Mouse (Mus musculus) limb, embryonic 11.5 days (tissue): ENCODE measurements around the gene Car4. TPM values are rescaled to one million over a fixed set of nuclear protein-coding genes. Genes with fewer than 3 reads are reported as not detected.
A peak's percentile ranks its signal among the peaks of the same experiment; 100 is the strongest.

Experiments used
- ATAC-seq: fragments of 200-750 bp; cut with Nextera tagmentation; 2 replicates; pipeline ENCODE4 v1.8.0; 2017; ENCODE audit warnings: low read depth; ENCODE audit not compliant: insufficient number of reproducible peaks, low FRiP score, low TSS enrichment
- DNase-seq: peaks from one replicate; pipeline ENCODE4 v3.0.0-alpha.2; 2015; ENCODE audit warnings: low spot score
- H3K27ac ChIP-seq: fragments of 300-500 bp; sonication (generic); replicated peaks from 2 replicates; pipeline ENCODE4 v1.5.1; 2014; ENCODE audit warnings: low read depth, mild to moderate bottlenecking, low read length
- H3K27me3 ChIP-seq: fragments of 300-500 bp; sonication (generic); 2 replicates; pipeline ENCODE4 v1.6.1; 2014; ENCODE audit warnings: mild to moderate bottlenecking, low read length, mixed read lengths; ENCODE audit not compliant: control insufficient read depth, insufficient read depth
- H3K36me3 ChIP-seq: fragments of 300-500 bp; sonication (generic); 2 replicates; pipeline ENCODE4 v1.6.1; 2014; ENCODE audit warnings: mild to moderate bottlenecking, low read length, moderate library complexity, mixed read lengths; ENCODE audit not compliant: control insufficient read depth, insufficient read depth
- H3K4me1 ChIP-seq: fragments of 300-500 bp; sonication (generic); 2 replicates; pipeline ENCODE4 v1.6.1; 2014; ENCODE audit warnings: low read length, mixed read lengths; ENCODE audit not compliant: control insufficient read depth, insufficient read depth
- H3K4me2 ChIP-seq: fragments of 300-500 bp; sonication (generic); 2 replicates; pipeline ENCODE4 v1.6.1; 2014; ENCODE audit warnings: low read depth, mild to moderate bottlenecking, moderate library complexity; ENCODE audit not compliant: severe bottlenecking
- H3K4me3 ChIP-seq: fragments of 300-500 bp; sonication (generic); 2 replicates; pipeline ENCODE4 v1.5.1; 2014; ENCODE audit warnings: low read depth, low read length
- H3K9ac ChIP-seq: fragments of 300-500 bp; sonication (generic); 2 replicates; pipeline ENCODE4 v1.6.1; 2014; ENCODE audit warnings: mild to moderate bottlenecking, low read length
- H3K9me3 ChIP-seq: fragments of 300-500 bp; sonication (generic); 2 replicates; pipeline ENCODE4 v1.6.1; 2016; ENCODE audit warnings: low read length; ENCODE audit not compliant: control insufficient read depth
- WGBS: fragments of 180-500 bp; shearing (Covaris S2); extraction: QIAGEN DNeasy Blood & Tissue Kit; methylation state at CpG from one replicate; pipeline ENCODE4 v1.1.7; 2014; 5-methylcytosine and 5-hydroxymethylcytosine counted together
- polyA plus RNA-seq: library from polyadenylated mRNA; unstranded; fragments of >200 nt; fragmentation: Nextera tagmentation; extraction: Ambion mirVana; gene quantifications from 2 replicates; pipeline ENCODE4 v1.2.1, GENCODE M21; 2014

Car4 gene
- polyA plus RNA-seq, 1 experiment from 2014 or later, result 0.17 TPM

- H3K9ac ChIP-seq, result no peak overlapping the region
- no peak overlapping the region for H3K4me2 ChIP-seq
- DNase-seq, result no peak
- H3K4me3 ChIP-seq, result no peak overlapping the region
- H3K9me3 ChIP-seq, result no peaks in the 10 kb centered on the region
- ATAC-seq, result no peak
- H3K27me3 ChIP-seq, result peaks cover 3% of the 10 kb centered on the region; the same call in 1 of the 2 replicates
- 81% methylated on average over 6 of the region's 6 CpGs for WGBS
- H3K27ac ChIP-seq, result no peak overlapping the region
- H3K36me3 ChIP-seq, result no peaks in the 10 kb centered on the region
- H3K4me1 ChIP-seq, result no peaks in the 10 kb centered on the region
Measured at GRCm38 (mm10) chr11:84947206-84947605, 10.4 kb upstream of the Car4 start.

GRCm38 (mm10) chr11:84948114-84948513 lies 9.5 kb upstream of the Car4 start:
- H3K9ac ChIP-seq, result no peak overlapping the region
- no peak overlapping the region for H3K27ac ChIP-seq
- H3K4me1 ChIP-seq, result no peaks in the 10 kb centered on the region
- no peaks in the 10 kb centered on the region for H3K36me3 ChIP-seq
- H3K4me2 ChIP-seq, result no peak overlapping the region
- H3K9me3 ChIP-seq, result no peaks in the 10 kb centered on the region
- 55% methylated on average over 3 of the region's 3 CpGs for WGBS
- DNase-seq (no peak), ATAC-seq (no peak)
- H3K27me3 ChIP-seq, result peaks cover 3% of the 10 kb centered on the region; the same call in 1 of the 2 replicates
- H3K4me3 ChIP-seq, result no peak overlapping the region

DNA sequence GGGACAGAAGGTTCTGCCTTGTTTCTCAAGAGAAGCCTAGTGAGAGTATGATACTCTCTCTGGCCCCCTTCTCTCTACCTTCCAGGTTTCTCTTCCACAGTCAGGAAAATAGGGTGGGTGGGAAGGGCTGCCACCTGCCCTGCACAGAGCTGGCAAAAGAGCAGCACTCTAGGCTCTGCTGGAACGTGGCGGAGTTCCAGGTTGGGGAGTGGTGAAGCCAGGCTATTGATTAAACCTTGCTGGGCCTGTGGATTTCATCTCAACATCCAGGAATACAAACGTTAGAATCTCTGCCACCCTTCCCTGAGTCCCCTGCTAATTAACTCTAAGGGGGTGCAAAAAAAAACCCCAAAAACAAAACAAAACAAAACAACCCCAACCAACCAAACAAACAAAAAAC lies 9.1 kb upstream of the Car4 start:
- H3K27me3 ChIP-seq, result peaks cover 3% of the 10 kb centered on the region; the same call in 1 of the 2 replicates
- H3K9me3 ChIP-seq, result no peaks in the 10 kb centered on the region
- no peak for ATAC-seq
- H3K4me1 ChIP-seq, result no peaks in the 10 kb centered on the region
- 61% methylated on average over 3 of the region's 3 CpGs for WGBS
- no peak overlapping the region for H3K4me3 ChIP-seq
- H3K36me3 ChIP-seq, result no peaks in the 10 kb centered on the region
- H3K27ac ChIP-seq, result no peak overlapping the region
- no peak overlapping the region for H3K9ac ChIP-seq
- DNase-seq, result no peak
- no peak overlapping the region for H3K4me2 ChIP-seq

DNA sequence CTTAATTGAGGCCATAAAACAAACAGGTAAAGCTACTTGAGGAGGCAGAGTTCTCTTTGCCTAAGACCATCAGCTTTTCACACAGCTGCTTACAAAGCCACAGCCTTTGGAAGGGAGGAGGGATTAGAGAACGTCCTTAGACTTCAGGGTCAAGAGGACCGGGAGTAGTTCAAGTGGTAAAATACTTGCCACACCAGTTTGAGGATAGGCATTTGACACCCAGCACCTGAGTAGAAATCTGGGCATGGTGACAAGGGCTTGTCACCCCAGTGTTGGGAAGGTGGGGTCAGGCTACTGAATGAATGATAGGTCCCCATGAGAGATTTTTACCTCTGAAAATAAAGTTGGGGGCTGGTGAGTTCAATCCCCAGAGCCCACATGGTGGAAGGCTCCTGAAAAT lies 5.0 kb upstream of the Car4 start:
- Histone ChIP-seq H3K4me3 (no peak overlapping the region), H3K27me3 (peaks cover 15% of the 10 kb centered on the region), H3K27ac (no peak overlapping the region), H3K9ac (no peak overlapping the region), H3K4me2 (no peak overlapping the region), H3K36me3 (no peaks in the 10 kb centered on the region), H3K4me1 (0 out of 2 replicates have a peak, but pooled peaks cover 2% of the 10 kb centered on the region), H3K9me3 (no peaks in the 10 kb centered on the region)
- 24% methylated on average over 2 of the region's 2 CpGs for WGBS
- no peak for DNase-seq
- no peak for ATAC-seq

DNA sequence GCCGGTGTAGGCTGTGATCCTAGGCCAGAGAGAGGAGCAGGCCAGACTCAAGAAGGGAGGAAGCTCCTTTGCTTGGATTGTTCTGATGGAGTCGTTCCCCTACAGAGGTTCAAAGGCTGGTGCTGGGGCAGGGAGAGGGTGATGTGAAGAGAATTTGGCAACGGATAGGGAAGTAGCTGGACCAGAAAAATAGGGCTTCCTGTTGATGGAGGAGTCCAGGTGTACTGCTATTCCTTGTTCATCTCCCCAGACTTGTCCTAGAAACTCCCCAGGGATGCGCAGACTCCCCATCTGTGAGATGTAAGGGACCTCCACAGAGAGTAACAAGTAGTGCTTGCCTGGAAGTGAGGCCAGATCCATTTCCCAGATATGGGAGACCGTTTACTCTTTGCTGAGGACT lies 1.2 kb upstream of the Car4 start:
- ATAC-seq, result no peak
- Histone ChIP-seq H3K27me3 (peaks cover 32% of the 10 kb centered on the region), H3K4me3 (no peak overlapping the region), H3K9me3 (no peaks in the 10 kb centered on the region), H3K4me1 (0 out of 2 replicates have a peak, but pooled peaks cover 5% of the 10 kb centered on the region), H3K9ac (no peak overlapping the region), H3K36me3 (no peaks in the 10 kb centered on the region), H3K27ac (no peak overlapping the region), H3K4me2 (no peak overlapping the region)
- no peak for DNase-seq
- WGBS, result 31% methylated on average over 5 of the region's 5 CpGs

- H3K4me3 ChIP-seq, result peak overlapping the region; percentile 14; the same call in 1 of the 2 replicates
- no peaks in the 10 kb centered on the region for H3K9me3 ChIP-seq
- no peak overlapping the region for H3K27ac ChIP-seq
- ATAC-seq, result no peak
- H3K9ac ChIP-seq, result no peak overlapping the region
- no peak for DNase-seq
- H3K27me3 ChIP-seq, result peaks cover 32% of the 10 kb centered on the region
- 6% methylated on average over 15 of the region's 15 CpGs for WGBS
- H3K4me2 ChIP-seq, result no peak overlapping the region
- H3K36me3 ChIP-seq, result no peaks in the 10 kb centered on the region
- 0 out of 2 replicates have a peak, but pooled peaks cover 5% of the 10 kb centered on the region for H3K4me1 ChIP-seq
Measured at GRCm38 (mm10) chr11:84957171-84957570, 415 bp upstream of the Car4 start.

DNA sequence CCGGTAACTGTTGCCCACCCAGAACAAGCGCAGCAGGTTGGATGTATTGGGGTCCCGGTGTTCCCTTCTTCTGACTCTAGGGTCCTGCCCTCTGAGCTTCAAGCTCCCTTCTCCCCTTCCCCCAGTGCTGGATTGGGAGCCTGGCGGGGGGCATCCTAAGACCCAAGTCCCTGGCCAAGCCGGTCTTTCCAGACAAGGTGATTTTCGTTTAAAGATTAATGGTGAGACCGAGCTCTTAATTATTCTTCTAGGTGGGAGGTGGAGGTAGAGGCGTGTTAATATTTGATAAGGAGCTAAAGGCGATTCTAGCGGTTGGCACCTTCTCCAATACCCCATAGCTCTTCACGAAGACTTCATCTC lies 665 bp downstream of the Car4 start:
- Histone ChIP-seq H3K27ac (no peak overlapping the region), H3K27me3 (peaks cover 32% of the 10 kb centered on the region), H3K9me3 (no peaks in the 10 kb centered on the region), H3K4me1 (0 out of 2 replicates have a peak, but pooled peaks cover 5% of the 10 kb centered on the region), H3K36me3 (no peaks in the 10 kb centered on the region), H3K4me2 (peak overlapping the region; percentile 39), H3K4me3 (no peak overlapping the region), H3K9ac (no peak overlapping the region)
- WGBS, result 6% methylated on average over 11 of the region's 11 CpGs
- ATAC-seq, result no peak
- peak; percentile 44 for DNase-seq

DNA sequence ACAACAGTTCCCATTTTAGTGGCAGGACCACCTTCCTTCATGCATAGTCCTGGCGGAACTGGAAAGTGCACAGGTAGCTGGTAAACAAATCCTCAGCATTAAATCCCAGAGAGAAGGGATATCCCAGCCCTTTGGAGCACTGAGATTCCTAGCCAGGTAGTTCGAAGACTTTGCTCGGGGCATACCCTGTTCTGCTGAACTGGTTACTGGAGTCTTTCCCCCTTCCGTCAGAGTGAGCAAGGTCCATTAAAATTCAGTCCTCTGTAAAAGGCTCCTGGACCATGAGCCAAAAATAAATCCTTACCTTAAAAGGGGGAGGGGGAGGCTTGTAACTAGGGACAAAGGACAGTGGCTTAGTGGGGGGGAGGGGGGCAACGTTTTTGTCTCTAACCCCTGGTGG lies 1.6 kb downstream of the Car4 start:
- no peak overlapping the region for H3K4me3 ChIP-seq
- H3K9ac ChIP-seq, result no peak overlapping the region
- ATAC-seq (no peak), DNase-seq (no peak)
- H3K27me3 ChIP-seq, result peaks cover 32% of the 10 kb centered on the region
- H3K9me3 ChIP-seq, result no peaks in the 10 kb centered on the region
- 38% methylated on average over 5 of the region's 5 CpGs for WGBS
- no peak overlapping the region for H3K27ac ChIP-seq
- H3K4me2 ChIP-seq, result no peak overlapping the region
- 0 out of 2 replicates have a peak, but pooled peaks cover 5% of the 10 kb centered on the region for H3K4me1 ChIP-seq
- H3K36me3 ChIP-seq, result no peaks in the 10 kb centered on the region

DNA sequence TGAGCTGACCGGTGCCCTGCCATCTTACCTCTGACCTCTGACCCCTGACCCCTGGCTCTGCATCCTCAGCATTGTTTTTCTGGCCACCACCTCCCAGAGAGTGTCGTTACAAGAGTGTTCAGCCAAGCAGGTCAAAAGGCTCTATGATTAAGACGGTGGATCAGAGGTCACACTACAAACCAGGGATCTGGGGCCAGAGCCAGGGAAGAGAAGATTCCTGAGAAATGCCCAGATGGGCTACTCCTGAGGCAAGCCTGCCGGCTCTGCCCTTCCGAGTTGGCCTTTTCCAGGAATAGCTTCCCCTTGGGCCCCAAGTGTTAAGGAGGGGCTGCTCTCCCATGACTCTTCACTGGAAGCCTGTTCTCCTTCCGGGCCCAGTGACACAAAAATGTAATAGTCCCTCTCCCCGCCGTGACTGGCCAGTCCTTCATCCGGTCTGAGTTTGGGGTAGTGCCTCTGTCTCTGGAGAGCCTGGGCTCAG lies 2.2 kb downstream of the Car4 start:
- Histone ChIP-seq H3K9me3 (no peaks in the 10 kb centered on the region), H3K4me2 (no peak overlapping the region), H3K27me3 (peaks cover 32% of the 10 kb centered on the region), H3K4me1 (0 out of 2 replicates have a peak, but pooled peaks cover 5% of the 10 kb centered on the region), H3K4me3 (no peak overlapping the region), H3K27ac (no peak overlapping the region), H3K9ac (no peak overlapping the region), H3K36me3 (no peaks in the 10 kb centered on the region)
- ATAC-seq (no peak), DNase-seq (peak; percentile 31)
- WGBS, result 4% methylated on average over 9 of the region's 9 CpGs
